Mouse (Mus musculus) hindbrain, embryonic 16.5 days (tissue): ENCODE data around the gene 1810062G17Rik. TPM values are rescaled to one million over a fixed set of nuclear protein-coding genes. Genes with fewer than 3 reads are reported as not detected.

ENCODE experiments used
- ATAC-seq: fragments of 200-750 bp; cut with Nextera tagmentation; 2 replicates; pipeline ENCODE4 v1.8.0; 2017; ENCODE audit warnings: moderate TSS enrichment, moderate library complexity
- H3K27ac ChIP-seq: fragments of 300-500 bp; sonication (generic); 2 replicates; pipeline ENCODE4 v1.5.1; 2014; ENCODE audit warnings: low read depth, mild to moderate bottlenecking, control low read depth, low read length, moderate library complexity
- H3K27me3 ChIP-seq: fragments of 300-500 bp; sonication (generic); replicated peaks from 2 replicates; pipeline ENCODE4 v1.6.1; 2014; ENCODE audit warnings: low read length; ENCODE audit not compliant: control insufficient read depth, insufficient read depth
- H3K36me3 ChIP-seq: fragments of 300-500 bp; sonication (generic); 2 replicates; pipeline ENCODE4 v1.6.1; 2014; ENCODE audit warnings: mild to moderate bottlenecking, low read length, moderate library complexity, mixed read lengths; ENCODE audit not compliant: control insufficient read depth, insufficient read depth
- H3K4me1 ChIP-seq: fragments of 300-500 bp; sonication (generic); 2 replicates; pipeline ENCODE4 v1.6.1; 2014; ENCODE audit warnings: low read depth, low read length; ENCODE audit not compliant: control insufficient read depth, insufficient read depth
- H3K4me2 ChIP-seq: fragments of 300-500 bp; sonication (generic); 2 replicates; pipeline ENCODE4 v1.6.1; 2014; ENCODE audit warnings: mild to moderate bottlenecking, low read length, control low read depth, moderate library complexity
- H3K4me3 ChIP-seq: fragments of 300-500 bp; sonication (generic); 2 replicates; pipeline ENCODE4 v1.5.1; 2014; ENCODE audit warnings: mild to moderate bottlenecking, low read length, control low read depth, moderate library complexity
- H3K9ac ChIP-seq: fragments of 300-500 bp; sonication (generic); 2 replicates; pipeline ENCODE4 v1.6.1; 2014; ENCODE audit warnings: low read depth, mild to moderate bottlenecking, control low read depth, low read length, moderate library complexity
- H3K9me3 ChIP-seq: fragments of 300-500 bp; sonication (generic); 2 replicates; pipeline ENCODE4 v1.6.1; 2014; ENCODE audit warnings: mild to moderate bottlenecking, low read length, moderate library complexity; ENCODE audit not compliant: control insufficient read depth
- WGBS: fragments of 180-500 bp; shearing (Covaris S2); extraction: QIAGEN DNeasy Blood & Tissue Kit; methylation state at CpG from one replicate; pipeline ENCODE4 v1.1.7; 2014; 5-methylcytosine and 5-hydroxymethylcytosine counted together
- polyA plus RNA-seq: library from polyadenylated mRNA; unstranded; fragments of >200 nt; fragmentation: Nextera tagmentation; extraction: Ambion mirVana; gene quantifications from 2 replicates; pipeline ENCODE4 v1.2.1, GENCODE M21; 2015

The 1810062G17Rik gene
- polyA plus RNA-seq, 1 experiment from 2014 or later: 0.29 TPM

DNA sequence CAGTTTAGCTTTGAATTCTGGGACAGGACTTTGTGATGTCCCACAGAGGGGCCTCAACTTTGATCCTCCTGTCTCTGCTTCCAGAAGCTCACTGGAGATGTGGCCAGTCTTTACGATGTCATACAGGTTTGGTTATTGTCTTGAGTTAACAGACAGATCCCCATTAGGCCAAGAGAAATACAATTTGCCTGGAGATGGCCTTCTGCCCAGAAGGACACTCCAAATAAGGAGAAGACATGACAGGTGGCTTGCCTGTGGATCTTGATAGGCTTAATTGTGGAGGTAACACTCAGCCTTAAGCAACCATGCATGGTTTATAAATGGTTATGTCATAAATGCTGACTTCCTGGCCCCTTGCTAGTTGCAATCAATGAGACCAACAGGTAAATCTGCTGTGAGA is 23.2 kb upstream of the 1810062G17Rik start:
- no peak for ATAC-seq
- Histone ChIP-seq H3K4me3 (no peak overlapping the region), H3K4me2 (no peak overlapping the region), H3K4me1 (no peaks in the 10 kb centered on the region), H3K27me3 (no peaks in the 10 kb centered on the region), H3K36me3 (no peaks in the 10 kb centered on the region; the same call in 1 of the 2 replicates), H3K27ac (no peak overlapping the region), H3K9ac (no peak overlapping the region), H3K9me3 (no peaks in the 10 kb centered on the region)
- 86% methylated on average over 1 of the region's 1 CpGs for WGBS

DNA sequence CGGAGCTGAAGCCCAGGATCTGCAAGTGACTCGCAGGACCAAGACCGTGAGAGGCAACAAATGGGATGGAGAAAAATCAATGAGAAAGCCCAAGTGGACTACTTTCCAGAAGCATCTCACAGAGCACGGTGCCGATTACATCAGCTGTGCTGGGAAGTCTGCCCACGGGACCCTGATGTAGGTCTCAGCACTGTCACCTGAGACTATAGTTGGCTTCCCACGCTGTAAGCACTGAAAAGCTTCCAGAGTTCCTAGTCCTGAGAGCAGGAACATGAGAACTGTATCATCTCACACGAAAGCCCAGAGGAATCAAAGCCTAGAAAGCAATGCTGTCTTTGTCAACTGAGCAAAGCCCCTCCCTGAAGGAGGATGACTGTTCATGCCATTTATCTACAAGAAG is 20.6 kb upstream of the 1810062G17Rik start:
- no peak overlapping the region for H3K4me2 ChIP-seq
- no peaks in the 10 kb centered on the region for H3K9me3 ChIP-seq
- WGBS: 91% methylated on average over 8 of the region's 8 CpGs
- ATAC-seq: no peak
- H3K27ac ChIP-seq: no peak overlapping the region
- H3K36me3 ChIP-seq: no peaks in the 10 kb centered on the region; the same call in 1 of the 2 replicates
- H3K4me1 ChIP-seq: no peaks in the 10 kb centered on the region
- no peak overlapping the region for H3K9ac ChIP-seq
- H3K27me3 ChIP-seq: no peaks in the 10 kb centered on the region
- H3K4me3 ChIP-seq: no peak overlapping the region

DNA sequence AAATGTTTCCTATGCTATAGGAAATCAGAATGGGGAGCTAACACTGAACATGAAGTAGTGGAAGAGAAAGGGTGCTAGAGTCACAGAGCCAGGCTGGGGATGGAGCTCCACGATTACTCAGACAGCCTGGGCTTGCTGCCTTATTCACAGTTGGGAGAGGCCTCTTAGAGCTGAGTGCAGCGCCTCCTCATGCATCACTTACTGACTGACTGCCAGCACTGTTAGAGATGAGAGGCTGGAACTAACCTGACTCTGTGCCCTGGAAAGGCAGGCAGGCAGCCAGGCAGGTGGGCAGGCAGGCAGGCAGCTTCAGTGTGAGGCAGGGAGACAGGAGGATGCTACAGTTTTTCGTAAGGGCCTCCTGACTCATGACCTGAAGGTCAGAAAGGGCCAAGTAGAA is 20.2 kb upstream of the 1810062G17Rik start:
- no peak for ATAC-seq
- Histone ChIP-seq H3K4me2 (no peak overlapping the region), H3K9me3 (no peaks in the 10 kb centered on the region), H3K9ac (no peak overlapping the region), H3K36me3 (no peaks in the 10 kb centered on the region; the same call in 1 of the 2 replicates), H3K4me1 (no peaks in the 10 kb centered on the region), H3K27ac (no peak overlapping the region), H3K27me3 (no peaks in the 10 kb centered on the region), H3K4me3 (no peak overlapping the region)
- 80% methylated on average over 3 of the region's 3 CpGs for WGBS

DNA sequence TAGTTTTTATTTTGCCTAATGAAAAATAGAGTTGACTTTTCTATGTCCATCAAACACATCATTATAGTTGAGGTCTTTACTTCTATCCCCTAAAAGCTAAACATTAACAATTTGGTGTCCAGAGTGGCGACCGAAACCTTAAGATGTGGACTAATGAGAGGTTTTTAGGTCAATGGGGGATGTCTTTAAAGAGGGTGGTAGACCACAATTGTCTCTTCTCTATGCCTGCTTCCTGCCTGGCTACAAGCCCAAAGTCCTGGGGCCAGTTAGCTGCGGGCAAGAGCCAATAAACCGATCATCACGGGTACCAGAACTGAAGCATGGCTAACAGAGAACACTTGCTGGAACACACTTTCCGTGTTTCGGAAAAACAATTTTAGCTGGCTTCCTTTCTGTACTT is 15.0 kb upstream of the 1810062G17Rik start:
- 86% methylated on average over 7 of the region's 7 CpGs for WGBS

DNA sequence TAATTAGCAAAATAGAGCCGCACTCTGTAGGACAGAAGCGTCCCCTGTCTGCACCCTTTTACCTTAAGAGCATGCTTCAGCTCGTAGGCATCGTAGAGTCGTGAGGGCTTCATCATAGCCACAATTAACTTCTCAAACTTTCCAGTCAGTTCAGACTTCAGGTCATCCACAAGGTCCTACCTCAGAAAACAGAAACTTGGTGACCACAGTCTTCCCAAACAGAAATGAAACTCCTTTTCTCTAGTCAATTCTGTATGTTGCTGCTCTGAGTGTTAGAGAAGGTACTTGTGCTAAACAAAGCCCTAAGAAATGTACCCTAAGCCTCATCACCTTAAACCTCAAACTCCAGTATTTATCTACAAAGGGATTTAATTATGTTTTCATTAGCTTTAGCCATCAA is 13.9 kb upstream of the 1810062G17Rik start:
- Histone ChIP-seq H3K4me1 (no peaks in the 10 kb centered on the region), H3K4me3 (no peak overlapping the region), H3K27me3 (no peaks in the 10 kb centered on the region), H3K9ac (no peak overlapping the region), H3K36me3 (no peaks in the 10 kb centered on the region), H3K9me3 (no peaks in the 10 kb centered on the region), H3K27ac (no peak overlapping the region), H3K4me2 (no peak overlapping the region)
- WGBS: 86% methylated on average over 5 of the region's 5 CpGs
- ATAC-seq: no peak

More for the DNA sequence above, 15.0 kb upstream of the 1810062G17Rik start:
- H3K27ac ChIP-seq: no peak overlapping the region
- H3K9ac ChIP-seq: no peak overlapping the region
- H3K36me3 ChIP-seq: no peaks in the 10 kb centered on the region
- H3K27me3 ChIP-seq: no peaks in the 10 kb centered on the region
- no peaks in the 10 kb centered on the region for H3K9me3 ChIP-seq
- ATAC-seq: no peak
- H3K4me2 ChIP-seq: no peak overlapping the region
- H3K4me3 ChIP-seq: no peak overlapping the region
- H3K4me1 ChIP-seq: no peaks in the 10 kb centered on the region

DNA sequence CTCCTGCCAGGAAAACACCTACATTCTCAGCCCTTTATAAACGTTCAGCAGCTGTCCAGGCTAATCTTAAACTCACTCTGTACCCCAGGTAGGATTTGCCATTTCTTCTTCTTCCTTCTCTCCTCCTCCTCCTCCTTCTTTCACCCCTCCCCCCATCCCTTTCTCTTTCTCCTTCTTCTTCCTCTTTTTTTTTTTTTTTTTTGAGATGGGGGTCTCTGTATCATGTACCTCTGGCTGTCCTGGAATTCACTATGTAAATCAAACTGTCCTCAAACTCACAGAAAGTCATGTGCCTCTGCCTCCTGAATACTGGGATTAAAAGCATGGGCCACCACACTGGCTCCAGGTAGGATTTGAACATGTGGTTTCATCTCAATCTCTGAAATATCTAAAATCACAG is 13.4 kb upstream of the 1810062G17Rik start:
- no peak for ATAC-seq
- 52% methylated on average over 1 of the region's 1 CpGs for WGBS
- H3K9me3 ChIP-seq: no peaks in the 10 kb centered on the region
- no peak overlapping the region for H3K4me3 ChIP-seq
- no peaks in the 10 kb centered on the region for H3K36me3 ChIP-seq
- no peak overlapping the region for H3K27ac ChIP-seq
- H3K27me3 ChIP-seq: no peaks in the 10 kb centered on the region
- H3K4me1 ChIP-seq: no peaks in the 10 kb centered on the region
- no peak overlapping the region for H3K4me2 ChIP-seq
- no peak overlapping the region for H3K9ac ChIP-seq

- no peaks in the 10 kb centered on the region for H3K36me3 ChIP-seq
- no peak overlapping the region for H3K4me2 ChIP-seq
- WGBS: 62% methylated on average over 7 of the region's 7 CpGs
- no peaks in the 10 kb centered on the region for H3K9me3 ChIP-seq
- no peaks in the 10 kb centered on the region for H3K4me1 ChIP-seq
- no peak overlapping the region for H3K27ac ChIP-seq
- H3K27me3 ChIP-seq: no peaks in the 10 kb centered on the region
- no peak overlapping the region for H3K9ac ChIP-seq
- ATAC-seq: no peak
- no peak overlapping the region for H3K4me3 ChIP-seq
These were observed 10.2 kb upstream of the 1810062G17Rik start for GRCm38 (mm10) chr3:36465538-36465937.

DNA sequence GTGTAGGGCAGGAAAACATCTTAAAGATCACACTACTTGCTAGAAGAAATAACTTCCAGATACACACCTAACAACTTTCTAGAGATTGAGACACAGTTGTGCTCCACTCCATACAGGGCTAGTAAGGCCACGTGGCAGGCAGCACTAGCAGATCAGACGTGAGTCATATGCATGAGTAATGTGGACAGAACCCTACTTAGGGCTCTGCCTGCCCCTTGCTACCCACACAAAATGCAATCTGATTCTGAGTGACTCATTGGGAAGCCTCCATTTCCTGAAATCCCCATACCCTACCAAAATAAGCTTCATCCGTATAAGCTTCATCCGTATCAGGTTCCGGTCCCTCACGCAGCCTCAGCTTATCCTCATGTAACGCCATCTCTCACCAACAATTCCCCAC is 8.1 kb upstream of the 1810062G17Rik start:
- Histone ChIP-seq H3K27ac (no peak overlapping the region), H3K4me3 (no peak overlapping the region), H3K4me2 (no peak overlapping the region), H3K9me3 (no peaks in the 10 kb centered on the region), H3K9ac (no peak overlapping the region), H3K4me1 (no peaks in the 10 kb centered on the region), H3K27me3 (no peaks in the 10 kb centered on the region), H3K36me3 (no peaks in the 10 kb centered on the region)
- 89% methylated on average over 7 of the region's 7 CpGs for WGBS
- no peak for ATAC-seq

- Histone ChIP-seq H3K4me1 (no peaks in the 10 kb centered on the region), H3K27me3 (no peaks in the 10 kb centered on the region), H3K36me3 (no peaks in the 10 kb centered on the region), H3K9me3 (no peaks in the 10 kb centered on the region), H3K9ac (no peak overlapping the region), H3K4me2 (no peak overlapping the region), H3K27ac (no peak overlapping the region), H3K4me3 (no peak overlapping the region)
- ATAC-seq: no peak
- 56% methylated on average over 2 of the region's 2 CpGs for WGBS
These were observed 6.9 kb upstream of the 1810062G17Rik start for GRCm38 (mm10) chr3:36468871-36469270.

DNA sequence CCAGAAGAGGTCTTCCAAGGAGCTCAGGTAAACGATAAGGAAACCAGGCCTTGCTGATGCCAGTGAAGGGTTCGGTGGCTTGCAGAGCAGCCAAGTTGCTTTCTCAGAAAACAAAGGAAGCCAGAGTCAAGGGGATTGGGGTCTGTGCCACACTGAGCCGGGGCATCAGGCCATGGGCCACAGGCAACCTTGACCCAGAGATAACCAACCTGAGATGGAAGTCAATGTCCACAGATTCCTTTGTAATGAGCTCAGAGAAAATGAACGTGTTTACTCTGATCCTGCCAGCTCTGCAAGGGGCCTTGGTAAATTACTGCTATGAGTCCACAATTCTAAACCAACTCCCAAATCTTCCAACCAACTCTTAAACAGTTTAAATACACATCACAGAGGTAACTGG is 3.9 kb upstream of the 1810062G17Rik start:
- no peak for ATAC-seq
- no peak overlapping the region for H3K27ac ChIP-seq
- H3K4me2 ChIP-seq: no peak overlapping the region
- H3K4me1 ChIP-seq: no peaks in the 10 kb centered on the region; the same call in 1 of the 2 replicates
- WGBS: 80% methylated on average over 4 of the region's 4 CpGs
- no peaks in the 10 kb centered on the region for H3K9me3 ChIP-seq
- no peaks in the 10 kb centered on the region for H3K27me3 ChIP-seq
- no peaks in the 10 kb centered on the region for H3K36me3 ChIP-seq
- no peak overlapping the region for H3K9ac ChIP-seq
- no peak overlapping the region for H3K4me3 ChIP-seq
